Mouse (Mus musculus): ENCODE results near the gene Asna1.

- TF ChIP-seq CTCF (IDR thresholded peaks at IDR 0.05; ENCODE audit: low read depth), result no peak
- no peak for TF ChIP-seq EP300 (IDR thresholded peaks at IDR 0.05; ENCODE audit: low read depth)
These were observed 50.4 kb downstream of the Asna1 start for GRCm38 (mm10) chr8:84974543-84975142.

All from liver, postnatal 0 days (tissue).